Mouse (Mus musculus) left cerebral cortex, adult 8-10 months (tissue): ENCODE data around the gene Ap5b1. TPM values are rescaled to one million over a fixed set of nuclear protein-coding genes. Genes with fewer than 3 reads are reported as not detected.

ENCODE experiments used
- DNase-seq, 2 experiments: peaks; one replicate each; pipeline ENCODE4 v3.0.0; 2022; ENCODE audit warnings: low spot score in 2 of 2
- total RNA-seq, 4 experiments: library from RNA; stranded (reverse); gene quantifications; 2 replicates each; pipeline ENCODE4 v1.2.4; 2022

Ap5b1 gene
- total RNA-seq: 1 to 10 TPM; 6.9 to 9.1 (median 7.8) TPM

- DNase-seq: peak; percentile 80 to 81
Observed at GRCm38 (mm10) chr19:5567534-5568469, at the start of gene Ap5b1. TSS of gene Ap5b1 (plus strand) at chr19:5568025.

- no peak for DNase-seq
Observed at GRCm38 (mm10) chr19:5518721-5519120, 49.1 kb upstream of the Ap5b1 start.

GRCm38 (mm10) chr19:5525204-5525603 is 42.6 kb upstream of the Ap5b1 start:
- no peak for DNase-seq

GRCm38 (mm10) chr19:5529325-5530137 is 38.3 kb upstream of the Ap5b1 start:
- DNase-seq: peak; percentile 77 to 97

- DNase-seq: no peak
Observed at GRCm38 (mm10) chr19:5530138-5530524, 37.7 kb upstream of the Ap5b1 start.

- no peak for DNase-seq
Observed at GRCm38 (mm10) chr19:5532520-5532919, 35.3 kb upstream of the Ap5b1 start.

GRCm38 (mm10) chr19:5538786-5539185 is 29.0 kb upstream of the Ap5b1 start:
- no peak for DNase-seq

GRCm38 (mm10) chr19:5543362-5543761 is 24.5 kb upstream of the Ap5b1 start:
- no peak for DNase-seq

- no peak for DNase-seq
Observed at GRCm38 (mm10) chr19:5544031-5544430, 23.8 kb upstream of the Ap5b1 start.

- no peak for DNase-seq
Observed at GRCm38 (mm10) chr19:5547471-5548056, 20.3 kb upstream of the Ap5b1 start.

GRCm38 (mm10) chr19:5553802-5554201 is 14.0 kb upstream of the Ap5b1 start:
- no peak for DNase-seq

- no peak for DNase-seq
Observed at GRCm38 (mm10) chr19:5554212-5554611, 13.6 kb upstream of the Ap5b1 start.

GRCm38 (mm10) chr19:5558169-5558568 is 9.7 kb upstream of the Ap5b1 start:
- DNase-seq: no peak

GRCm38 (mm10) chr19:5558770-5559169 is 9.1 kb upstream of the Ap5b1 start:
- no peak for DNase-seq

- no peak for DNase-seq
Observed at GRCm38 (mm10) chr19:5559229-5559628, 8.6 kb upstream of the Ap5b1 start.

- DNase-seq: no peak
Observed at GRCm38 (mm10) chr19:5559631-5560456, 8.0 kb upstream of the Ap5b1 start.

- DNase-seq: no peak
Observed at GRCm38 (mm10) chr19:5560457-5561041, 7.3 kb upstream of the Ap5b1 start, which contains the start of gene Ovol1. TSS of gene Ovol1 (minus strand) at chr19:5560646.

GRCm38 (mm10) chr19:5561252-5561790 is 6.5 kb upstream of the Ap5b1 start:
- no peak for DNase-seq

- DNase-seq: no peak
Observed at GRCm38 (mm10) chr19:5561886-5562285, 5.9 kb upstream of the Ap5b1 start.

- DNase-seq: no peak
Observed at GRCm38 (mm10) chr19:5562776-5563175, 5.0 kb upstream of the Ap5b1 start.
